In genomic region chrX:109126847-109127246, GRCm38 (mm10) we compare ENCODE assay signal across 18 mouse cellular contexts.
"Had no signal": no experiment of that assay in that cellular context is flagged by ENCODE, and none has a peak within 500 bp of the region (broad histone marks: within the 10 kb centered on the region; RNA-seq: fewer than 3 reads in every experiment).

No protein-coding gene starts in this region.

- H3K27ac ChIP-seq: kidney, embryonic 15.5 days; left cerebral cortex, adult 2 months; liver, embryonic 15.5 days; macrophage; stomach, postnatal 0 days had no signal

- H3K36me3 ChIP-seq: kidney, embryonic 15.5 days; liver, embryonic 15.5 days had no signal

- H3K9me3 ChIP-seq: kidney, embryonic 15.5 days; liver, embryonic 15.5 days; megakaryocyte, embryonic 14.5 days had no signal

- H3K4me3 ChIP-seq: kidney, embryonic 15.5 days; left cerebral cortex, adult 2 months; liver, embryonic 15.5 days; megakaryocyte, embryonic 14.5 days had no signal

- H3K27me3 ChIP-seq: kidney, embryonic 15.5 days; liver, embryonic 15.5 days had no signal

- DNase-seq: kidney, adult 2 months; kidney, postnatal 10 days; kidney, postnatal 36 days; layer of hippocampus, postnatal 36 days; midbrain, embryonic 14.5 days; right cerebral cortex, postnatal 14 days; right cerebral cortex, postnatal 4 days; thymus, adult 2 months; thymus, postnatal 25 days had no signal

- H3K4me2 ChIP-seq: kidney, embryonic 15.5 days; liver, embryonic 15.5 days; lung, embryonic 14.5 days; midbrain, embryonic 11.5 days had no signal

- H3K9ac ChIP-seq: kidney, embryonic 15.5 days; liver, embryonic 15.5 days; lung, embryonic 14.5 days had no signal

- ATAC-seq: intestine, postnatal 0 days had no signal
